Mouse (Mus musculus) left cerebral cortex, adult 18-20 months (tissue): ENCODE results near the gene Spag7. TPM values are rescaled to one million over a fixed set of nuclear protein-coding genes. Genes with fewer than 3 reads are reported as not detected.

Source experiments
- DNase-seq, 2 experiments: peaks; one replicate each; pipeline ENCODE4 v3.0.0; 2021 to 2022; ENCODE audit warnings: low spot score in 2 of 2, mixed read lengths in 1 of 2
- long read RNA-seq, 2 experiments: library from polyadenylated mRNA; stranded (forward); transcript quantifications; one replicate each; pipeline ENCODE4 v2.0.0; 2021
- total RNA-seq, 2 experiments: library from RNA; stranded (reverse); gene quantifications; 2 replicates each; pipeline ENCODE4 v1.2.3; 2021

The Spag7 gene
- 10 to 100 TPM; 47.5 to 52.8 TPM for total RNA-seq
- long read RNA-seq, experiment 1, transcript Spag7-201 (7 exons, 1,159 nt), result major isoform, 47 of 53 reads
- long read RNA-seq, experiment 1, partial matches to known transcripts, result 1 of 53 reads
- long read RNA-seq, experiment 1, other reads (novel, unspliced or antisense), result 5 of 53 reads
- long read RNA-seq, experiment 2, transcript Spag7-201 (7 exons, 1,159 nt), result major isoform, 42 of 43 reads
- long read RNA-seq, experiment 2, partial matches to known transcripts, result 1 of 43 reads
- long read RNA-seq, experiment 2, other reads (novel, unspliced or antisense), result 0 of 43 reads

DNA sequence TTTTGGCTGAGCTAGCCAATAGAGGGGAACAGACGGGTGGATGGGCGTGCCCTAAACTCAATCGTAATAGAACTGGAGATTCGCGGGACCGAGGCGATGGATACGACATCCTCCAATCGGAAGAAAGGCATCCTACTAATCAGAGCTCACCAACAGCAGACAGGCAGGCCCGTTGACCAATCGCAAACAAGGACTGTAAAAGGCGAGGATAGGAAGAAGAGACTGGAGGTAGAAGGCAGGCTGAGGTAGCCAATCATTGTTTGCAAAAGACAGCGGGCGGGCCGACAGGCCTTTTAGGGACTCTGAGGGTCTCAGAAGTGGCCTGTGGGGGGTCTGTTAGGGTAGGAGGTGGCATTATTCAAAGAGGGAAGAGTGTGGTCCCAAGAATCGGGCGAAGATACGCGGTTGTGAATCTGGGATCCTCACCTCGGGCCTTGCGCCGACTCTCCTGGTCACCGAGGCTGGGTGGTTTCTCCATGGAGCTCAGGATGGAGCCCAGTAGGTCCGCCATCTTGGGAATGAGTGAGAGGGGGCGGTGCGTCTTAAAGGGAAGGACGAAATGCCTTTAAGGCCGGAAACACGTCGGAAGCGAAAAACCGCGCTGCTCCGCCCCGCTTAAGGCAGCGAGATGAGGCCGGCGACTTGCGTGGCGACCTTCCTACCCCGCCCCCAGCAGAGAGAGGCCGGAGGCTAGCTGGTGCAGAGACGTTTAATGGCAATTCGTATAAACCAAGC lies at the start of gene Spag7:
TSS of gene Spag7 (minus strand) at position 646 of the 735 bp plus-strand sequence.
- peak; percentile 95 to 98 for DNase-seq

GRCm38 (mm10) chr11:70718481-70718880 lies 49.3 kb upstream of the Spag7 start:
- no peak for DNase-seq

DNA sequence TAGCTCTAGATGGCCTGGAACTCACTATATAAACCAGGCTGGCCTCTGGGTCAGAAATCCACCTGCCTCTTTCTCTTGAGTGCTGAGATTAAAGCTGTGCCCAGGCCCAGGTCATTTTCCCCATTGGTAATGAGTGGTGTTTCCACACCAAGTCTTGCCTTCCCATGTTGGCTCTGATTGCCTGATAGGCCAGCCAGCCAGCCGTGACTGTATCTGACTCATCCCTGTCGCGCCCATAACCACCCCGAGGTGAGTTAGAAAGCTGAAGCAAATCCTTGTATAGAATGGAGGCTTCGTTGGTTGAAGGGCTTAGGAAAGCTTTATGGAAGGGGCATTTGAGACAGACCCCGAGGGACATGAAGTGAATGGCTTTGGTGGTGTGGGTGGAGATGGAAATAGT lies 46.6 kb upstream of the Spag7 start:
- no peak for DNase-seq

DNA sequence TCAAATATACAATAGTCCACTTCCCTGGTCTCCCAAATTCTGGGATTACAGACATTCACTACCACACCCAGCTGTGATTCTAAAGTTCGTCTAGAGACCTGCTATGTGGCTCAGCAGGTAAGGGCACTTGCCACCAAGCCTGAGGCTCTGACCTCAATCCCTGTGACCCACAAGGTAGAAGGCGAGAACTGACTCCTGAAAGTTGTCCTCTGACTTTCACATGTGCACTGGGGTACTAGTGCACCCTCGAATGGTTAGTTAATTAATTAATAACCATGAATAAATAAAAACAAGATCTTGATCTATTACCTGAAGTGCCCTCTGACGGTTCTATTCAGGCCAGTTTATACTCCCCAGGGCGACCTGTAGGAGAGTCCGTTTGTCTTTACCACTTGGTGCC lies 44.0 kb upstream of the Spag7 start:
- DNase-seq, result no peak

DNA sequence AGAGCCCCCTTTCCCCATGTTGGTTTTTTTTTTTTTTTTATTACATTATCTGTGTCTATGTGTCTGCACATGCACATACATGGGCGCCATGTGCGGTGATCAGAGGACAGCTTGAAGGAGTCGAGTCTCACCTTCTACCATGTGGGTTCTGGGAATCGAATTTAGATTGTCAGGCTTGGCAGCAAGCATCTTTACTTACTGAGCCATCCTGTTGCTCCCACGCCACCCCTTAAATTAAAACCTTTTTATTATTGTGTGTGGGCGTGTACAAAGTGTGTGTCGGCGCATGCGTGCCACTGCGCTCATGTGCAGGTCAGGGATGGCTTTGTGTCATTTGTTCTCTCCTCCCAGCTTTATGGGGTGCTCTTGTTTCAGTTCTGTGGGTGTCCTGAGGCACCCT lies 41.8 kb upstream of the Spag7 start:
- no peak for DNase-seq

DNA sequence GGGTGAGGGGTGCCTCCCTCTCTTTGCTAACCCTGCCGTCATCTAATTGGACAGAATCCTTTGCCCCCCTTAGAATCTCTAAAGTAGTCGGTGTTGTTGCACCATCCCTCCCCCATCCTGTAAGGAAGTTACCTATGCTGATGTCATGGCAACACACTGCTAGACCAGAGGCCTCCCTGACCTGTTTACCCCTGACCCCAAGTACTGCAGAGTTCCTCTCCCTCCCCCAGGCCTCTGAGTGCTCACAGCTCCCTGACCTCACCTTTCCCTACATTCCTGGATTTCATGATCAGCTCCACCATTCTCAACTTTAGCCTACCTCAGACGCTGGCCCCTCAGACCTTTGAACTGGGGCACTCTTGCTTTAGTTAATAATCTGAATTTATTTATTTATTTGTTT lies 36.9 kb upstream of the Spag7 start:
- no peak for DNase-seq

DNA sequence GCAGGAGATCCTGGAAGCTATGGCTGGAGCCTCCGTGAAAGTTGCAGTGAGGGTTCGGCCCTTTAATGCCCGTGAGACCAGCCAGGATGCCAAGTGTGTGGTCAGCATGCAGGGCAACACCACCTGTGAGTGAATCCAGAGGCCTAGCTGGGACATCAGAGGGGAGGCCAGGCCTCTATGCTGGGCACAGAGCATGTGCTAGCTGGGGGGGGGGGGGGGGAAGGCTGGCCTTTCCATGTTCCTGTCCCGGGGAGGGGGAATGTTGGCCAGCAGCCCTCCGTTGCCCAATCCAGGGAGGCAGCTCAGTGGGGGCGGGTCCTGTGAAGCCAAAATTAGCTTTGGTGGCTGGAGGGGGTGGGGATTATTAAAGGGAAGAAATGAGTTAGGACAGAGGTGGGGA lies 33.6 kb upstream of the Spag7 start:
- DNase-seq, result no peak

- DNase-seq, result no peak
Observed at GRCm38 (mm10) chr11:70701984-70702733, 32.9 kb upstream of the Spag7 start.

DNA sequence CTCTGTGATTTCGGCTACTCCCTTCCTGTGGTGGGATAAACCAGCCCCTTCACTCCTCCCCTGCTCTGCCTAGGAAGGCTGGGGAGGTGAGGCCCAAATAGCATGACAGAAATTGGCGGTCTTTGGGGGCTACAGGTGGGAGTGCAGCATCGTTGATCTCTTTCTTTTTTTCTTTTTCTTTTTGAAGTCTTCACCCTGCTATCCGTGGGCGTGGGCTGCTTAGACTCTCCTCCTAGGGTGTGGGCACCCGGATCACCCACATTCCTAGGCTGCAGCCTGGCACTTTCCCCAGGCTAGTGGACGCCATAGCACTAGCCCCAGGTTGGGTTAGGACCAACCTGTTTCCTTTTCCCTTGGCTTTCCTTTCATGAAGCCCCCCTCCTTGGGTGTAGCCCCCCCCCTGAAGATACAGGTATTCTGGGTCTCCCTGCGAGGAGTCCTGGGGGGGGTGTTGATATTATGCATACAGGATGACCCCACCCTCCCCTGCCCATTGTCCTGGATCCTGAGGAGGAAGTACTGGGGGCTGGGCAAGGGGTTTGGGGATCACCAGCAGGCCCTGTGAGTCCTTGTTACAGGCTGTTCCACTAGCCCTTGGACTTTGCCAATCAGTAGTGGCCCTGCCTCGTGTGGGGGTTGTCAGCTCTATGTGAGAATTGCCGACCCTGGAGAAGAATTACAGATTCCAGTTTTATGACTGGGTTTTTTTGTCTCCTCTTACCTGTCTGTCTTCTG lies 32.2 kb upstream of the Spag7 start:
- DNase-seq, result peak in 1 of 2 experiments; percentile 20

GRCm38 (mm10) chr11:70700613-70701012 lies 31.4 kb upstream of the Spag7 start:
- peak; percentile 38 to 53 for DNase-seq

DNA sequence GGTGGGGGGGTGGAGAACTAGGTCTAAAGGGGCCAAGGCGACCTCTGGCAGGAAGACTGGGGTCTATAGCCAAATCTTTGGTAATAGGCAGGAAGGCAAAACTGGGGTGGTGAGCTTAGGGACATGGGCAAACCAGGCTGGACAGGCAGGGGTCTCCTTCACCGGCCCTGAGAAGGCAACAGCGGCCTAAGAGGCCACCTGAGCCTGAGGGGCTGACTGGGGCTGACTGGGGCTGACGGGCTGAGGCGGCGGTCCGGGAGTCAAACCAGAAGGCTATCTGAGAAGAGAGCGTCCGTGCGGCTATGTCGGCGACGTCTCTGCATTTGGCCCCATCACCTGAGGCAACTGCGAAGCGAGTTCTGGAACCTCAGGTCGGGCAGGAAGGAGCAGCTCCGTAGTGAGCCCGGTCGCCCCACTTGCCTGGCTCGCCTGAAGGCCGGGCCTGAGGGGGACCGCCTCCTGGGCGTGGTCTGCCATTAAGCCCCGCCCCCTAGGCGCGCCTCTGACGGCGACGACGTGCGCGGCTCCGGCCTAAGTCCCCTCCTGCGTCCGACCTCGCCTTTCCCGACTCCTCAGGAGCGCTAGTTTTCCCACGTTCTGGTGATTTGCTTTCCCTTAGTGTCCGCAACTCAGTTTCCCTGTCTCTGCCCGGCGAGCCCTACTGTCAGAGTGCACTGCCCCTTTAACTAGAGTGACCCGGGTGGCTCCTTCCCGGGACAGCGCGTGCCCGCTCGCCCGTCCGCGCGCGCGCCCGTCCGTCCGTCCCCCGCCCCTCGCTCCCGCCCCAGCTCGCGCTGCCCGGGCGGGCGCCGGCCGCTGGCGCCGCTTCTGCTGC lies 30.7 kb upstream of the Spag7 start, which contains the start of the genes Inca1 and Kif1c:
TSS of gene Inca1 (minus strand) at position 434 of the 835 bp plus-strand sequence.
TSS of gene Kif1c (plus strand) at position 827 of the 835 bp plus-strand sequence.
- peak; percentile 93 to 94 for DNase-seq

DNA sequence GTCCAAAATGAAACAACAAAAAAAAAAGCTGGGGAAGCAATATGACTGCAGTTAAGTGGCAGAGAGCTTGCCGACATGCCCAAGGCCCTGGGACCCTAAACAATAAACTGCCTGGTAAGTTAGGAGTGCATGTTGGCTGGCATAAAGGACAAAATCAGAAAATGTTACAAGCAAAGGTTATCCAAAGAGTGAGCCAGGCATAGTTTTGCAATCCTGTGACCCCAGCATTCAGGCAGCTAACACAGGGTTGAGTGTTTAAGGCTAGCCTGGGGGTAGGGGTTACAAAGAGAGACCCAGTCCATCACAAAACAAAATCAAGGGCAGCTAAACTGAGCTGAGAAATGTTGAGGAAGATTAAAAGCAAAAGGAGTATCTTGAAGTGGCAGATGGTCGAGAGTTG lies 29.8 kb upstream of the Spag7 start:
- DNase-seq, result no peak

- DNase-seq, result no peak
Observed at GRCm38 (mm10) chr11:70697376-70697775, 28.2 kb upstream of the Spag7 start.

- DNase-seq, result no peak
Observed at GRCm38 (mm10) chr11:70693504-70693903, 24.3 kb upstream of the Spag7 start.

- DNase-seq, result no peak
Observed at GRCm38 (mm10) chr11:70689578-70689977, 20.4 kb upstream of the Spag7 start.

- no peak for DNase-seq
Observed at GRCm38 (mm10) chr11:70688372-70688771, 19.2 kb upstream of the Spag7 start.

- DNase-seq, result peak; percentile 86 to 88
Observed at GRCm38 (mm10) chr11:70687601-70688199, 18.5 kb upstream of the Spag7 start, which contains the start of gene Camta2. TSS of gene Camta2 (minus strand) at chr11:70688105.

GRCm38 (mm10) chr11:70686901-70687566 lies 17.8 kb upstream of the Spag7 start:
- DNase-seq, result peak; percentile 71 to 82

- no peak for DNase-seq
Observed at GRCm38 (mm10) chr11:70683640-70684039, 14.4 kb upstream of the Spag7 start.
